Mouse (Mus musculus) testis, adult 2 months (tissue): ENCODE results near the gene Dexi.

ENCODE experiments used
- CTCF ChIP-seq: fragments of 200-500 bp; IDR thresholded peaks from 2 replicates; pipeline ENCODE4 v1.5.1; 2012; ENCODE audit warnings: low read depth, mild to moderate bottlenecking, inconsistent platforms, low read length, moderate library complexity; ENCODE audit not compliant: control insufficient read depth, insufficient read depth, insufficient replicate concordance
- POLR2A ChIP-seq: fragments of 200-500 bp; IDR thresholded peaks from 2 replicates; pipeline ENCODE4 v1.6.1; 2012; ENCODE audit warnings: low read depth, mild to moderate bottlenecking, inconsistent platforms, low read length, moderate library complexity; ENCODE audit not compliant: control insufficient read depth

DNA sequence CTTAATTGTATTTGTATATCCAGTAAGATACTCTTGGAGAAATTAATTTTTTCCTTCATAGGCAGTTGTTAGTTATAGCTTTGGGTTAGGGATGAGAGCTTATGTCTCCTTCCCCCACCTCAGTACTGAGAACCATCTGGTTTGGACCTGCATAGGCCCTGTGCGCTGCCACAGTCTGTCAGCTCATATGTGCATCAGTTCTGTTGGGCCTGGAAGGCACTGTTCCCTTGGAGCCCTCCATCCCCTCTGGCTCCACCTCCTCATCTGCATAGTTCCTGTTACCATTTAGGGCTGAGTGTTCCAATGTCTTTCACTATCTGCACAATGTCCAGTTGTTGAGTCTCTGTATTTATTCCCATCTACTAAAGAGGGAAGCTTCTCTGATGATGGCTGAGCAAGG, 74.7 kb downstream of the Dexi start:
- TF ChIP-seq CTCF, result no peak
- TF ChIP-seq POLR2A, result no peak
